Mouse (Mus musculus) gastrocnemius, postnatal 36 days (tissue): ENCODE results near the gene Rbm28. TPM values are rescaled to one million over a fixed set of nuclear protein-coding genes. Genes with fewer than 3 reads are reported as not detected.

Experiments
- DNase-seq, 2 experiments: peaks; one replicate each; pipeline ENCODE4 v3.0.0; 2022
- intact Hi-C: fragments of 180-260 bp; cut with DNase I; formaldehyde crosslinking; loops from one replicate; pipeline ENCODE4 v1.15.1; 2025
- microRNA-seq, 2 experiments: library from miRNA; unstranded; fragments of <30 nt; microRNA quantifications; one replicate each; pipeline ENCODE4 v1.2.0; 2021
- total RNA-seq, 2 experiments: library from RNA; stranded (reverse); gene quantifications; 2 replicates each; pipeline ENCODE4 v1.2.3; 2021

Rbm28 gene
- total RNA-seq, 2 experiments from 2014 or later: 12.8 to 15.7 TPM

DNA sequence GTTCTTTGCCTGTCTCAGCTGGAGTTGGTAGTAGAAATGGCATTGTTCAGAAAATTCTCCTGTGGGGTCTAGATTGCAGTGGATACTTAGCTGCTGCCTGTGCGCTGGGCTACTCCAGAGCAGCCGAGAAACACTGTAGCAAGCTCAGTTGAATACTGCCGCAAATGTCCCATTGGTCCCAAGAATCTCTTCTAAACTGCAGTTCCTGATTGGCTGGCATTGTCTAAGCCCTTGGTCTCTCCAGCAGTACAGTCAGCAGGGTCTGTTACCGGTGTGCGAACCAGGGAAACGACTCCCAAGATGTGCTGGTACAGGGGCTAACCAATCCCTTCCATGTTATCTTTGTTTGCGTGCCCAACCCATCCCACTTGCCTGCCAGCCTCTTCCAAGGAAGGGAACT, 72.6 kb downstream of the Rbm28 start:
- intact Hi-C loops: no loop called here
- DNase-seq: no peak

DNA sequence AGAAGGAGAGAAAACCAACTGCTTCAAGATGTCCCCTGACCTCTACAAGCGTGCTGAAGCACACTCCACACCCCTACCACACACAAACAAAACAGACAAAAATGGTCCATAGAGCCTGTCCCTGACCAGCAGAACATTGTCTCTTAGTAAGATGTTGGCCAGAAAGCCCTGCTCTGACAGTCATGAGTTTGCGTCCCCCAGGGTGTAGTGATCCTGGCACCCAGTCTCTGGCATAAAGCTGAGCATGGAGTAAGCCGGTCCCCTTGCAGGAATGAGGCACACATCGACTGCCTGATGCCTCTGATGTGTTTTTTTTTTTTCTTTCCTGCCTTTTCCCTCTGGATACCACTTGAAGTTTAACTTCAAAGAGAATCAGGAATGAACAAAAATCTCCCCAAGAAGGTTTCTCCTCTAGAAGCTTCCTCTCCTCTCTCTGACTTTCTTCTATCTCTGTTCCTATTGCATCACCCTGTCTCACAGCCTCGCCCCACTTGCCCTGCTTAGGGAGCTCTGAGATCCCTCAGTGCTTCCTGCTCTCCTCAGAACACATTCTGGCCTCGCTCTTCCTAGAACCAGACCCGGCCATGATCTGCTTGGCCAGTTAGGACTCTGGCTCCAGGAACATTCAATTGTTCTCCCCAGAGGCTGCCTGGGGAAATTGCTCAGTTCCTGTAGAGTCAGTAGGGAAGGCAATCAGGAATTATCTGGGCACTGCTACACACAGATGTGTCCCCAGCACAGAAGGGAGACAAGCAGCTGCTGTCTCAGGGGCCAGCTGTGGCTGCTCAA, 76.7 kb downstream of the Rbm28 start:
- intact Hi-C loops: no loop called here
- DNase-seq: peak; percentile 21 to 49

DNA sequence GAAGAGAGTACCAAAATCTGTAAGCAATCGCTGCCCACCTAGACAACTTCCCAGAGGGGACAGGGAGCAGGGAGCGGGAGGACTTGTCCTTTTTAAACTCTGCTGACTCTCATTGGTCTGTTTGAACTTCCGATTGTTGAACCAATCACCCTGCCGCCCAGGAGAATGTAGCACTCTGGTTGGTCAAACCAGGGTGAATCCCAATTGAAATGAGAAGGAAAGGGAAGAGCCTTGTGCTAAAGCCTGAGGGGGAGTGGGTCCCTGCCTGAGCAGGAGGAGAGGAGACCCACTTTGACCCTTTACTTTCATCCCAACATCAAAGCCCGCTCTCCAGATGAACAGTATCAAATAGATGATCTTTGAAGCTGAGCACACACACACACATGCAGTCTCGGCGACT, 80.4 kb downstream of the Rbm28 start:
- no peak for DNase-seq
- intact Hi-C loops: no loop called here

DNA sequence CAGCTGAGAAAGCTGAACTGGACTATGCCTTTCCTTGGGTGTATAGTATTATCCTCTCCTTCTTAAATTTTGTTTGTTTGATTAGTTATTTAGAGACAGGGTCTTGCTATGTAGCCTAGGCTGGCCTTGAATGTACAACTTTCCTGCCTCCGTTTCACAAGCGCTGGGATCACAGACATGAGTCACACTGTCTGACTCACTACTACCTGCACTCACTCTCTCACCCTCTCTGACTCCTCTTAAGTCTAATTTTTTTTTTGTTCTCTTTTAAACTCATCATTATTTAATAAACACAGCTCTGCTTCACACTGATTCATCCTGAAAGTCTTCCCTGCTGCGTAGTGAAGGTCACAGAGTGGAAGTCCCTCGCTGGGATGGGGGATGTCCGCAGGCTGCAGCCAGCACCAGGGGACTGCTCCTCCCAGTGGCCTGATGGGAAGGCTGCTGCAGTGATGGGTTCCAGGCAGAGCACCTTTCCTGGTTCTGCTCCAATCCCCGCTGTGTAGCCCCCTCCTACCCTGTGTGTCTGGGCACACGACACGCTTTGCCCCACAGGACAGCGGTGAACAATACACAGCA, 81.9 kb downstream of the Rbm28 start:
- intact Hi-C loops: no loop called here
- no peak for DNase-seq

DNA sequence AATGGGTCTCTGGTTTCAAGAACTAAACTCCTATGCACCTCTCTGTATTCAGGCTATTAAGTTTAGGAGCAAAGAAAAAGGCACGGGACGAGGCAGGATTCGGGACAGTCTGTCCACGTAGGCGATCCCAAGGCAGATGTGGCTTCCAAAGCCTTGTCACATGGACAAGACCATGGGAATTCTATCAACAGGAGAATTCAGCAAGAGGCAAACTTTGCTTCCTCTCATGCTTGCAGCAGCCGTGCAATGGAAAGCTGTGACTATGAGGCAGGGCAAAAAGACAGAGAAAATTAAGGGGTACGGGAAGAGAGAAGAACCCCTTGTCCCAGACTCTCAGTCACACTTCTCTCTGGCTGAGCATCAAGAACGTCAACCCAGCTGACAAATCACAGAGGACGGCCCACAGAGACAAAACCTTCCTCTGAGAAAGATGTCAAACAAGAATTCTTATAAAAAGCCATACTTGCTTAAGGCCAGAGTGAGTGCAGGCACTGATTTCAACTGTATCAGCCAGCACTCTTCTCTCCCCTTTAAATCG, 82.9 kb downstream of the Rbm28 start:
- no peak for DNase-seq
- intact Hi-C loops: no loop called here

DNA sequence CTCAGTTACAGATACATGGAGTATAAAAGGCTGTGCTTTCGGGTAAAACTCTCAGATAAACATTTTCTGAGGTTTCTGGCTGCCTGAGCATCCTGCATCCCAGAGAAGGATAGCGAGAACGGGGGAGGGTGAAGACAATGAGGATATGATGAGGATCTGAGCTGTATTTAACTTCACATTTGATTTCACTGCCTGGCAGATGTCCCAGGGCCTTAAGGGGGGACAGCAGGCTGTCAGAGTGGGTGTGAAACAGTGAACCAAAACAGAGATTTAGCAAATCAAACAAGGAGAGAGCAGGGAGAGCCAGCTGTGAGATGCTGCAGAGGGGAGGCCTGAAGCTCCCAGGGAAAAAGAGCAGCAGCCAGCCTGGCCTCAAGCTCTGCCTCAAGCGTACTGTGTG, 85.5 kb downstream of the Rbm28 start:
- no peak for DNase-seq
- intact Hi-C loops: no loop called here

DNA sequence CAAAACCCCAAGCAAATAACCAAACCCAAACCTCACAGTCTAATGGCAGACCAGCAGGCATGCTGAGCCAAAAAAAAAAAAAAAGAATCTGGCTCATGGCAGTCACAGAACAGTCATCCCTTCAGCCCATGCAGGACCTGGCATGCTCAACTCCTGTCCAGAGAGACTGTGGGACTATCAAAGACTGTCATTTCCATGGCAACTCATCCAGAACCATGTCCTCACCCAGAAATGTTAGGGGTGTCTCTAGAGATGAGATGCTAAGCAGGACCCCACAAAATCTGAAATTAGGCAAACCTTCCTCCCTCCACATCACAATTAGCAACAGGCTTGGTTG, 90.7 kb downstream of the Rbm28 start:
- no peak for DNase-seq
- intact Hi-C loops: no loop called here

Small RNA genes lying within 50 kb of the gene (microRNA-seq; reads per million reads assigned to microRNA genes)
- gene Gm24303: 0 reads per million in 2 experiments

Other genes starting within 250 kb of the Rbm28 start
- gene Lep, start 104.8 kb downstream of the Rbm28 start, total RNA-seq: under 1 TPM; 0.39 to 0.66 TPM
- gene Prrt4, start 14.6 kb upstream of the Rbm28 start, total RNA-seq: under 1 TPM; 0.43 to 0.54 TPM
- 10 to 100 TPM; 10.5 to 15.5 TPM for gene Impdh1, start 51.4 kb upstream of the Rbm28 start, total RNA-seq
- 1 to 10 TPM; 3.2 to 3.4 TPM for gene Hilpda, start 107.5 kb upstream of the Rbm28 start, total RNA-seq
- not detected for gene Fam71f2, start 114.6 kb upstream of the Rbm28 start, total RNA-seq
- gene Fam71f1, start 154.1 kb upstream of the Rbm28 start, total RNA-seq: not detected
- 10 to 100 TPM; 82.5 to 86.2 TPM for gene Calu, start 183.1 kb upstream of the Rbm28 start, total RNA-seq
- under 1 TPM in 1 of 2 experiments, not detected in 1; 0.35 TPM for gene Opn1sw, start 223.5 kb upstream of the Rbm28 start, total RNA-seq
- gene Ccdc136, start 231.3 kb upstream of the Rbm28 start, total RNA-seq: 10 to 100 TPM; 10.1 to 12.9 TPM